Mouse (Mus musculus) spleen, adult 2 months (tissue): ENCODE data around the gene Hsd17b14. TPM values are rescaled to one million over a fixed set of nuclear protein-coding genes. Genes with fewer than 3 reads are reported as not detected.
A peak's percentile ranks its signal among the peaks of the same experiment; 100 is the strongest.
"Not testable (repeated sequence)": the region's sequence is repeated elsewhere in the genome, so short reads cannot be mapped to it uniquely, and the experiment has no call there.

Experiments
- DNase-seq, 2 experiments: peaks; one replicate each; pipeline versions ENCODE4 v3.0.0 to v3.0.0-alpha.2; 2012 to 2021; ENCODE audit warnings: low spot score in 2 of 2, low read depth in 1 of 2
- H3K27ac ChIP-seq: fragments of 200-500 bp; 2 replicates; pipeline ENCODE4 v1.5.1; 2012; ENCODE audit warnings: low read length, inconsistent platforms; ENCODE audit not compliant: insufficient read depth
- H3K27me3 ChIP-seq: fragments of 200-500 bp; 2 replicates; pipeline ENCODE4 v1.6.1; 2012; ENCODE audit warnings: mild to moderate bottlenecking, moderate library complexity, low read length, inconsistent platforms; ENCODE audit not compliant: control insufficient read depth, insufficient read depth
- H3K36me3 ChIP-seq: fragments of 200-500 bp; 2 replicates; pipeline ENCODE4 v1.6.1; 2012; ENCODE audit warnings: mild to moderate bottlenecking, low read length, inconsistent platforms; ENCODE audit not compliant: control insufficient read depth, insufficient read depth
- H3K4me1 ChIP-seq: fragments of 200-500 bp; 2 replicates; pipeline ENCODE4 v1.6.1; 2011; ENCODE audit warnings: inconsistent platforms; ENCODE audit not compliant: control insufficient read depth, insufficient read depth, insufficient read length
- H3K4me3 ChIP-seq: fragments of 200-500 bp; 2 replicates; pipeline ENCODE4 v1.5.1; 2011; ENCODE audit warnings: mild to moderate bottlenecking, inconsistent platforms; ENCODE audit not compliant: insufficient read depth, insufficient read length; ENCODE audit errors: extremely low read depth
- CTCF ChIP-seq: fragments of 200-500 bp; IDR thresholded peaks from 2 replicates; pipeline ENCODE4 v1.5.1; 2011; ENCODE audit warnings: mild to moderate bottlenecking, inconsistent platforms; ENCODE audit not compliant: insufficient read depth, insufficient read length, insufficient replicate concordance; ENCODE audit errors: extremely low read depth
- POLR2A ChIP-seq: fragments of 200-500 bp; IDR thresholded peaks from 2 replicates; pipeline ENCODE4 v1.6.1; 2011; ENCODE audit warnings: low read depth, low read length, inconsistent platforms
- WGBS: fragments of 180-500 bp; shearing (Covaris S2); methylation state at CpG from one replicate; pipeline ENCODE4 v1.1.7; 2018; 5-methylcytosine and 5-hydroxymethylcytosine counted together
- polyA plus RNA-seq: library from polyadenylated mRNA; depleted of rRNA; stranded (reverse); fragments of >200 nt; gene quantifications from 2 replicates; pipeline ENCODE4 v1.2.3, GENCODE M21; 2012

The Hsd17b14 gene
- polyA plus RNA-seq, 1 experiment, result 1.7 TPM

DNA sequence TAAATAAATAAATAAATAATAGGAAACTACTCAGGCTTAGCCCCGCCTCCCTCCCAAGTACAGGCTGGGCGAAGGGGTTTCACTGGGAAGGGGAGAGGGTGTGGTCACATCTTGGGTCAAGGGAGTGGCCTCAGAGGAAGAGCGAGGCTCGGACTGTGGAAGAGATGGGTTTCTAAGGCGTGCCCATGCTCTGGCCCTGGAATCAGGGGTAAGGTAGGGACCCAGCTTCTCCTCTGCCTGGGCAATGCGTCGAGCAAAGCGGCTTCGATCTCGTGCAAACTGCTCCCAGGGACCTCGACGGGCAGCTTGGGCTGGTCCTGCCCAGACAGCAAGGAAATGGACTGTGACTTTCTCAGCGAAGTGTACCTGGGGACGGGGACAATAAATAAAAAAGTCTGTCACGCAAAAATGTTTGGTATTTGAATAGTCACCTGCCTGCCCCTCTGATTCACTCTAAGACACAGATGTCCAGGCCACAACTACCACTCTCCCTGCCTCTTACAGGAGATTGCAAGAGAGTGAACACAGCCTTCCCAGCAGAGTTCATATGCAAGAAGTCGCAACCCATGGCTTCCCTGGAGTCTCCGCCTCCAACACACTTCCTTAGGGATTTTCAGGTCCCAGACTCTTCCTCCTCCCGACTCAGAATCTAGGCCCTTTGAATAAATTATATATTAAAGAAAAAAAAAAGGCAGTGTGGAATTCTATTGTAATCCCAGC lies 31.6 kb upstream of the Hsd17b14 start:
- no peak overlapping the region for H3K27ac ChIP-seq
- H3K27me3 ChIP-seq, result no peaks in the 10 kb centered on the region
- no peak for TF ChIP-seq CTCF
- no peak for TF ChIP-seq POLR2A
- peaks cover 7% of the 10 kb centered on the region for H3K36me3 ChIP-seq
- DNase-seq, result no peak
- WGBS, result 83% methylated on average over 18 of the region's 18 CpGs
- H3K4me3 ChIP-seq, result peak overlapping the region; percentile 0
- H3K4me1 ChIP-seq, result peaks cover 6% of the 10 kb centered on the region; the same call in 1 of the 2 replicates

DNA sequence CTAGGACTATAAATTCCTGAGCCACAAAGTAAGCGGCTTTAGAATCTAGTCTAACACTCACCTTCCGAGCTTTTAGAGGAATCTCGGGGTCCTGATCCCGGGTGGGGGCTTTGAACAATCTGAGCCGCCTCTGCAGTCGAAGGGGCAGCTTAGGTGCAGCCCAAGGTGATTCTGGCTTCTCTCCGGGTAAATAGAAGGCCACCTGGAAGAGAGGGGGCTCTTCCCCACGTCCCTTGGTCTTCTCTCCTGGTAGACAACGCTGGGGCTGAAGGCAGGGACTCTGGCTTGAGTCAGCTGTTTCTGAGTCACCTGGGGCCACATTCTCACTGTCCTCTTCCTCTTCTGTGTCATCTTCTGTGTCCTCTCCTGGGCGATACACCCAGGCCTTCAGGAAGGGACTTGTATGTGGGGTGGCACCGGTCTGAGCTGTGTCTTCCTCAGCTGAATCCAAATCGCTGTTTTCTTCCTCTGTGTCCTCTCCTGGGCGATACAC lies 31.0 kb upstream of the Hsd17b14 start:
- Histone ChIP-seq H3K4me1 (peaks cover 6% of the 10 kb centered on the region; the same call in 1 of the 2 replicates), H3K27ac (no peak overlapping the region), H3K27me3 (no peaks in the 10 kb centered on the region), H3K4me3 (peak overlapping the region; percentile 39; the same call in 1 of the 2 replicates), H3K36me3 (peaks cover 7% of the 10 kb centered on the region)
- no peak for DNase-seq
- WGBS, result 76% methylated on average over 13 of the region's 13 CpGs
- no peak for TF ChIP-seq POLR2A
- TF ChIP-seq CTCF, result no peak

- H3K4me3 ChIP-seq, result peak overlapping the region; percentile 85
- TF ChIP-seq CTCF (no peak), POLR2A (no peak; the same call in 1 of the 2 replicates)
- no peaks in the 10 kb centered on the region for H3K27me3 ChIP-seq
- peaks cover 7% of the 10 kb centered on the region for H3K36me3 ChIP-seq
- peak overlapping the region; percentile 95 for H3K27ac ChIP-seq
- no peak for DNase-seq
- WGBS, result 30% methylated on average over 12 of the region's 12 CpGs
- H3K4me1 ChIP-seq, result peaks cover 6% of the 10 kb centered on the region; the same call in 1 of the 2 replicates
Observed at GRCm38 (mm10) chr7:45524841-45525621, 29.7 kb upstream of the Hsd17b14 start.

DNA sequence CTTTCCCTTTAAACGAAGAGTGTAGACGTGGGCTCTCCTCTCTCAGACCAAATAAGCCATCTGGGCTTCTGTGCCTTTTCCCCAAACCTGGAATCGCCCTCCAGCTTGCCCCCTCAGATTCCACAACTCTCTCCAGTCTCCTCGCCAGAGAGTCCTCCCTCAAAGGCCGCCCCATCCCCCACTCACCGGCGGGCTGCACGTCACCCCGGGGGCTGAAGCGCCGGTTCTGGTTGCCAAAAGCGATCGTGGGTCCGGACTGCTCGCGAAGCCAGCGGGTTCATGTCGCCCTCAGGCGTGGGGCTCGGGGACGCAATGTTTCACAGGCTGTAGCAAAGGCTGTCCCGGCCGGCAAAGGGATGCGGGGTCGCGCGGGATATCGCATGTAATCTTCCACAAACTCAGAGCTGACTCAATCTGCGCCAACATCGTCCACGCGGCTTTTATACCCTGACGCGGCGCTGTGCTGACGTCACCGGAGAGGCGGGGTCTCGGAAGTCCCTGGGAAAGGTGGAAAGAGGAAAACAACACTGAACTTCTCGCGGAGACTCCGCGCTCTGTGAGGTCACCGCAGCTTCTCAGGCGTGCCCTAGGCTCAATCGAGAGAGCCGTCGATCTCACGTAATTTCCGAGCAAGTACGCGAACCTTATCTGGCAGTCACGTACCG lies 28.8 kb upstream of the Hsd17b14 start, which contains the start of the genes Ppp1r15a and Plekha4:
Ppp1r15a (minus strand) TSS at position 460 of the 665 bp plus-strand sequence.
Plekha4 (plus strand) TSS at position 522 of the 665 bp plus-strand sequence.
- Histone ChIP-seq H3K4me3 (peak within 1 kb of the TSS; percentile 85), H3K27ac (peak within 1 kb of the TSS; percentile 95), H3K27me3 (no peaks in the 10 kb centered on the region), H3K4me1 (peaks cover 6% of the 10 kb centered on the region; the same call in 1 of the 2 replicates), H3K36me3 (peaks cover 7% of the 10 kb centered on the region)
- under 1% methylated on average over 54 of the region's 54 CpGs for WGBS
- DNase-seq, result peak; percentile 90 to 95
- TF ChIP-seq CTCF (no peak), POLR2A (peak; percentile 95)

DNA sequence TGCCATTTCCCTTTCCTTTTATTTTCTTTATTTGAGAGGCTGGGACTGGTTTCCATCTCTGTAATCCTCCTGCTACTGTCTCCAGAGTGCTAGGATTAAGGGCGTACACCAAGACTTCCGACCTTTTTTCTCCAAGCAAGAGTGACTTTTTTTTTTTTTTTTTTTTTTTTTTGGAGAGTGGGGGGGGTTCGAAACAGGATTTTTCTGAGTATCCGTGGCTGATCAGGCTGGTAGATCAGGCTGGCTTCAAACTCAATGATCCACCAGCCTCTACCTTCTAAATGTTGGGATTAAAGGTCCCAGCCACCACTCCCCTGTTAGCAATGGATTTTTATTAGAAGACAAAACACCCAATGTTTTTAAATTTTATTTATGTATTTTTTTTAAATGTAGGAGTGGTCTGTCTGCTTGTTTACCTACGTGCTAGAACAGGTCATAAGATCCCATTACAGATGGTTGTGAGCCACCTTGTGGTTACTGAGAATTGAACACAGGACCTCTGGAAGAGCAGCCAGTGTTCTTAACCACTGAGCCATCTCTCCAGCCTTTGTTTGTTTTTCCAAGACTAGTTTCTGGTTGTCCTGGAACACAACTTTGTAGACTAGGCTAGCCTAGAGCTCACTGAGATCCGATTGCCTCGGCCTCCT lies 28.1 kb upstream of the Hsd17b14 start:
- Histone ChIP-seq H3K27ac (peak overlapping the region; percentile 95), H3K4me1 (peaks cover 6% of the 10 kb centered on the region; the same call in 1 of the 2 replicates), H3K27me3 (no peaks in the 10 kb centered on the region), H3K36me3 (peaks cover 7% of the 10 kb centered on the region), H3K4me3 (peak overlapping the region; percentile 85)
- DNase-seq, result peak in 1 of 2 experiments; percentile 48
- no peak for TF ChIP-seq POLR2A
- no peak for TF ChIP-seq CTCF
- 18% methylated on average over 7 of the region's 7 CpGs for WGBS

GRCm38 (mm10) chr7:45527169-45527568 lies 27.5 kb upstream of the Hsd17b14 start:
- not testable (repeated sequence) for DNase-seq, H3K4me3 ChIP-seq, H3K27ac ChIP-seq, H3K36me3 ChIP-seq, H3K27me3 ChIP-seq, H3K4me1 ChIP-seq
- WGBS, result 76% methylated on average over 6 of the region's 6 CpGs
